Mouse (Mus musculus) mouse trophoblast stem cell (cell line): ENCODE data around the gene Fam184a.

Source experiments
- in situ Hi-C, 2 experiments: fragments of 300-500 bp; cut with MseI, MboI; formaldehyde crosslinking; loops; 2 replicates in 1 of 2; 3 replicates in 1 of 2; pipeline ENCODE4 v1.15.1; 2025

Fam184a gene

GRCm38 (mm10) chr10:53750955-53751652 is at the start of gene Fam184a:
TSS of gene Fam184a (minus strand) at chr10:53751123.
- in situ Hi-C loops, result no loop called here

GRCm38 (mm10) chr10:53796258-53796581 is 45.3 kb upstream of the Fam184a start:
- in situ Hi-C loops, result loop anchor here (5.0 to 10.0 kb wide), 2 partner anchors 144 to 151 kb away; no protein-coding TSS in a partner anchor

- in situ Hi-C loops, result loop anchor here (5.0 to 10.0 kb wide), 2 partner anchors 143 to 151 kb away; no protein-coding TSS in a partner anchor
These were observed 44.8 kb upstream of the Fam184a start for GRCm38 (mm10) chr10:53795567-53796257.

GRCm38 (mm10) chr10:53791281-53791680 is 40.4 kb upstream of the Fam184a start:
- in situ Hi-C loops, result loop anchor here in 1 of 2 experiments (10.0 kb wide), 1 partner anchor 146 kb away; no protein-coding TSS in a partner anchor

GRCm38 (mm10) chr10:53776591-53776990 is 25.7 kb upstream of the Fam184a start:
- in situ Hi-C loops, result no loop called here

- in situ Hi-C loops, result no loop called here
These were observed 21.8 kb upstream of the Fam184a start for GRCm38 (mm10) chr10:53772708-53773107.

- in situ Hi-C loops, result no loop called here
These were observed 20.6 kb upstream of the Fam184a start for GRCm38 (mm10) chr10:53771480-53771879.

GRCm38 (mm10) chr10:53768745-53769144 is 17.8 kb upstream of the Fam184a start:
- in situ Hi-C loops, result no loop called here

- in situ Hi-C loops, result no loop called here
These were observed 14.5 kb upstream of the Fam184a start for GRCm38 (mm10) chr10:53765471-53765870.

- in situ Hi-C loops, result no loop called here
These were observed 1.8 kb upstream of the Fam184a start for GRCm38 (mm10) chr10:53752723-53753122.

- in situ Hi-C loops, result no loop called here
These were observed 508 bp downstream of the Fam184a start for GRCm38 (mm10) chr10:53750275-53750954.

- in situ Hi-C loops, result no loop called here
These were observed 4.9 kb downstream of the Fam184a start for GRCm38 (mm10) chr10:53746039-53746438.

- in situ Hi-C loops, result no loop called here
These were observed 8.0 kb downstream of the Fam184a start for GRCm38 (mm10) chr10:53742961-53743360.

- in situ Hi-C loops, result no loop called here
These were observed 10.9 kb downstream of the Fam184a start for GRCm38 (mm10) chr10:53740014-53740413.

- in situ Hi-C loops, result no loop called here
These were observed 12.1 kb downstream of the Fam184a start for GRCm38 (mm10) chr10:53738842-53739241.

- in situ Hi-C loops, result no loop called here
These were observed 15.6 kb downstream of the Fam184a start for GRCm38 (mm10) chr10:53735201-53735865.

GRCm38 (mm10) chr10:53732324-53732723 is 18.6 kb downstream of the Fam184a start:
- in situ Hi-C loops, result no loop called here

GRCm38 (mm10) chr10:53728883-53729282 is 22.0 kb downstream of the Fam184a start:
- in situ Hi-C loops, result no loop called here

GRCm38 (mm10) chr10:53725301-53725700 is 25.6 kb downstream of the Fam184a start:
- in situ Hi-C loops, result no loop called here

GRCm38 (mm10) chr10:53704516-53704915 is 46.4 kb downstream of the Fam184a start:
- in situ Hi-C loops, result no loop called here

- in situ Hi-C loops, result no loop called here
These were observed 52.4 kb downstream of the Fam184a start for GRCm38 (mm10) chr10:53698531-53698930.

GRCm38 (mm10) chr10:53694757-53695156 is 56.2 kb downstream of the Fam184a start:
- in situ Hi-C loops, result no loop called here
